Mouse (Mus musculus): ENCODE measurements around the gene Map3k14. TPM values are rescaled to one million over a fixed set of nuclear protein-coding genes. Genes with fewer than 3 reads are reported as not detected.

Gene Map3k14
- total and polyA plus RNA-seq, 2 experiments from 2014 or later: 0.77 to 3.2 TPM

- 70% methylated on average over 16 of the region's 16 CpGs for WGBS
- H3K4me2 ChIP-seq (ENCODE audit: low read depth): no peak overlapping the region
- H3K4me3 ChIP-seq (ENCODE audit: low read depth, low read length): no peak overlapping the region
- ATAC-seq (no peak), DNase-seq (no peak)
- no peak overlapping the region for H3K9ac ChIP-seq
- no peak for TF ChIP-seq CTCF (IDR thresholded peaks at IDR 0.05; ENCODE audit: low read depth)
- no peaks in the 10 kb centered on the region for H3K36me3 ChIP-seq (ENCODE audit: insufficient read depth)
- 0 out of 2 replicates have a peak, but pooled peaks cover 3% of the 10 kb centered on the region for H3K4me1 ChIP-seq (ENCODE audit: insufficient read depth)
- H3K27ac ChIP-seq (ENCODE audit: low read depth, low read length): no peak overlapping the region
- no peaks in the 10 kb centered on the region for H3K9me3 ChIP-seq (ENCODE audit: low read length)
- no peaks in the 10 kb centered on the region for H3K27me3 ChIP-seq (ENCODE audit: insufficient read depth, low read length)
Measured at GRCm38 (mm10) chr11:103288291-103288963, 21.2 kb upstream of the Map3k14 start.

GRCm38 (mm10) chr11:103286910-103287309 is 19.6 kb upstream of the Map3k14 start:
- Histone ChIP-seq H3K27me3 (ENCODE audit: insufficient read depth, low read length) (no peaks in the 10 kb centered on the region), H3K4me1 (ENCODE audit: insufficient read depth) (no peaks in the 10 kb centered on the region), H3K27ac (ENCODE audit: low read depth, low read length) (no peak overlapping the region), H3K4me3 (ENCODE audit: low read depth, low read length) (no peak overlapping the region), H3K9me3 (ENCODE audit: low read length) (no peaks in the 10 kb centered on the region), H3K9ac (no peak overlapping the region), H3K36me3 (ENCODE audit: insufficient read depth) (no peaks in the 10 kb centered on the region), H3K4me2 (ENCODE audit: low read depth) (no peak overlapping the region)
- no peak for ATAC-seq
- no peak for DNase-seq
- no peak for TF ChIP-seq CTCF (IDR thresholded peaks at IDR 0.05; ENCODE audit: low read depth)
- WGBS: 94% methylated on average over 5 of the region's 5 CpGs

GRCm38 (mm10) chr11:103285951-103286350 is 18.7 kb upstream of the Map3k14 start:
- ATAC-seq: peak; percentile 48; the same call in 1 of the 2 replicates
- no peak for DNase-seq

GRCm38 (mm10) chr11:103285276-103285675 is 18.0 kb upstream of the Map3k14 start:
- H3K4me2 ChIP-seq (ENCODE audit: low read depth): no peak overlapping the region
- 73% methylated on average over 10 of the region's 10 CpGs for WGBS
- DNase-seq (no peak), ATAC-seq (no peak)
- H3K27ac ChIP-seq (ENCODE audit: low read depth, low read length): no peak overlapping the region
- H3K9ac ChIP-seq: no peak overlapping the region
- no peaks in the 10 kb centered on the region for H3K4me1 ChIP-seq (ENCODE audit: insufficient read depth)
- no peaks in the 10 kb centered on the region for H3K9me3 ChIP-seq (ENCODE audit: low read length)
- H3K27me3 ChIP-seq (ENCODE audit: insufficient read depth, low read length): no peaks in the 10 kb centered on the region
- TF ChIP-seq CTCF (IDR thresholded peaks at IDR 0.05; ENCODE audit: low read depth): no peak
- no peak overlapping the region for H3K4me3 ChIP-seq (ENCODE audit: low read depth, low read length)
- H3K36me3 ChIP-seq (ENCODE audit: insufficient read depth): no peaks in the 10 kb centered on the region

More at GRCm38 (mm10) chr11:103285951-103286350, 18.7 kb upstream of the Map3k14 start:
- no peak for TF ChIP-seq CTCF (IDR thresholded peaks at IDR 0.05; ENCODE audit: low read depth)
- H3K27me3 ChIP-seq (ENCODE audit: insufficient read depth, low read length): no peaks in the 10 kb centered on the region
- H3K9me3 ChIP-seq (ENCODE audit: low read length): no peaks in the 10 kb centered on the region
- H3K36me3 ChIP-seq (ENCODE audit: insufficient read depth): no peaks in the 10 kb centered on the region
- H3K27ac ChIP-seq (ENCODE audit: low read depth, low read length): no peak overlapping the region
- WGBS: 58% methylated on average over 6 of the region's 6 CpGs
- H3K4me2 ChIP-seq (ENCODE audit: low read depth): no peak overlapping the region
- H3K9ac ChIP-seq: no peak overlapping the region
- H3K4me1 ChIP-seq (ENCODE audit: insufficient read depth): no peaks in the 10 kb centered on the region
- H3K4me3 ChIP-seq (ENCODE audit: low read depth, low read length): no peak overlapping the region

GRCm38 (mm10) chr11:103281784-103282183 is 14.5 kb upstream of the Map3k14 start:
- Histone ChIP-seq H3K27me3 (ENCODE audit: insufficient read depth, low read length) (no peaks in the 10 kb centered on the region), H3K9me3 (ENCODE audit: low read length) (no peaks in the 10 kb centered on the region), H3K36me3 (ENCODE audit: insufficient read depth) (no peaks in the 10 kb centered on the region), H3K4me2 (ENCODE audit: low read depth) (no peak overlapping the region), H3K4me3 (ENCODE audit: low read depth, low read length) (no peak overlapping the region), H3K4me1 (ENCODE audit: insufficient read depth) (no peaks in the 10 kb centered on the region), H3K27ac (ENCODE audit: low read depth, low read length) (no peak overlapping the region), H3K9ac (no peak overlapping the region)
- no peak for ATAC-seq
- no peak for TF ChIP-seq CTCF (IDR thresholded peaks at IDR 0.05; ENCODE audit: low read depth)
- WGBS: 82% methylated on average over 7 of the region's 7 CpGs
- no peak for DNase-seq

GRCm38 (mm10) chr11:103276450-103276849 is 9.2 kb upstream of the Map3k14 start:
- H3K9me3 ChIP-seq (ENCODE audit: low read length): no peaks in the 10 kb centered on the region
- no peaks in the 10 kb centered on the region for H3K27me3 ChIP-seq (ENCODE audit: insufficient read depth, low read length)
- H3K4me1 ChIP-seq (ENCODE audit: insufficient read depth): no peaks in the 10 kb centered on the region
- H3K36me3 ChIP-seq (ENCODE audit: insufficient read depth): no peaks in the 10 kb centered on the region
- no peak overlapping the region for H3K9ac ChIP-seq
- H3K4me3 ChIP-seq (ENCODE audit: low read depth, low read length): no peak overlapping the region
- no peak for ATAC-seq
- H3K4me2 ChIP-seq (ENCODE audit: low read depth): no peak overlapping the region
- DNase-seq: no peak
- H3K27ac ChIP-seq (ENCODE audit: low read depth, low read length): no peak overlapping the region
- WGBS: 89% methylated on average over 8 of the region's 8 CpGs
- TF ChIP-seq CTCF (IDR thresholded peaks at IDR 0.05; ENCODE audit: low read depth): no peak

GRCm38 (mm10) chr11:103272888-103273287 is 5.6 kb upstream of the Map3k14 start:
- Histone ChIP-seq H3K36me3 (ENCODE audit: insufficient read depth) (no peaks in the 10 kb centered on the region), H3K27me3 (ENCODE audit: insufficient read depth, low read length) (no peaks in the 10 kb centered on the region), H3K4me3 (ENCODE audit: low read depth, low read length) (no peak overlapping the region), H3K4me2 (ENCODE audit: low read depth) (no peak overlapping the region), H3K9ac (no peak overlapping the region), H3K9me3 (ENCODE audit: low read length) (no peaks in the 10 kb centered on the region), H3K27ac (ENCODE audit: low read depth, low read length) (no peak overlapping the region), H3K4me1 (ENCODE audit: insufficient read depth) (peaks cover 4% of the 10 kb centered on the region; the same call in 1 of the 2 replicates)
- TF ChIP-seq CTCF (IDR thresholded peaks at IDR 0.05; ENCODE audit: low read depth): no peak
- ATAC-seq: no peak
- 92% methylated on average over 3 of the region's 3 CpGs for WGBS
- DNase-seq: no peak

Measured in forebrain, postnatal 0 days (tissue).